Mouse (Mus musculus): Measurements from ENCODE around the gene Gpr37l1. TPM values are rescaled to one million over a fixed set of nuclear protein-coding genes. Genes with fewer than 3 reads are reported as not detected.

Gene Gpr37l1
- polyA plus RNA-seq, 1 experiment from 2014 or later = not detected

DNA sequence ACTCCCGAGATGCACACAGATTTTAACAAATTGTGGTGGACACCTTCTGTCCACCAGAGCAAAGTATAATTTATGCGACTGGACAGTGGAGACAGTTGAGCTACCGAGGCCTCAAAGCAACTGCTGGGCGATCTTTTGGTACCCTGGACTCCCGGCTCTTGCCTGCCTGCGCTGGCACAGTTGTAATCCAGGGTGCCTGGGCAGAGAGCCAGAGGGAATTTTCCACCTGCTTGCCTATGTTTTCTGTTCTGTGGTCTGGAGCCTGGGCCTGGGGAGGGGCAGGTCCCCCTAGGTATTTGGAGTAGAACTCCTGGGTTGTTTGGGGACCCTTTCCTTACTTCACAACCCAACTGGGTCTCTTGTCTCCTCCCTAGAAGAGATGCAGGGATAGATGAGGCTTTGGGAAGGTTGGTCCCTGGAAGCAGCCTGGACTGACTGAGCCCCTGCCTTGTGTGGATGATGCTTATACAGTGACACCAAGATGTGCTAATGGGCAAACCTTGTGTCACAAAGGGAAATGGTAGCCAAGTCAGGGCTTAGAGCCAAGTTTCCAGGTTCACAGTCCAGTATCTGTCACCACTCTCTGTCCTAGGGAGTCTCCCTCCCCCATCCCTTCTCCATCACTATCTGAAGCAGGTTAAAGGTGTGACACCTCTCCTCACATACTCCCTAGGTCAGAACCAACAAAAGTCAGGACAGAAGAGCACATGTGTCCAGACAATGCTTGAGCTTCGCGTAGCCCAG, 14.6 kb upstream of the Gpr37l1 start:
- H3K27me3 ChIP-seq (ENCODE audit: insufficient read depth, low read length) = no peaks in the 10 kb centered on the region
- no peaks in the 10 kb centered on the region for H3K4me1 ChIP-seq (ENCODE audit: insufficient read depth)
- 81% methylated on average over 8 of the region's 8 CpGs for WGBS
- no peaks in the 10 kb centered on the region for H3K9me3 ChIP-seq (ENCODE audit: low read depth, low read length)
- H3K36me3 ChIP-seq (ENCODE audit: insufficient read depth) = no peaks in the 10 kb centered on the region
- no peak for ATAC-seq (ENCODE audit: insufficient read depth)
- no peak overlapping the region for H3K4me2 ChIP-seq
- no peak for DNase-seq
- H3K9ac ChIP-seq = no peak overlapping the region
- H3K27ac ChIP-seq (ENCODE audit: low read depth) = no peak overlapping the region
- H3K4me3 ChIP-seq (ENCODE audit: low read depth, low read length) = no peak overlapping the region
- no peak for TF ChIP-seq CTCF (IDR thresholded peaks at IDR 0.05; ENCODE audit: low read depth)

DNA sequence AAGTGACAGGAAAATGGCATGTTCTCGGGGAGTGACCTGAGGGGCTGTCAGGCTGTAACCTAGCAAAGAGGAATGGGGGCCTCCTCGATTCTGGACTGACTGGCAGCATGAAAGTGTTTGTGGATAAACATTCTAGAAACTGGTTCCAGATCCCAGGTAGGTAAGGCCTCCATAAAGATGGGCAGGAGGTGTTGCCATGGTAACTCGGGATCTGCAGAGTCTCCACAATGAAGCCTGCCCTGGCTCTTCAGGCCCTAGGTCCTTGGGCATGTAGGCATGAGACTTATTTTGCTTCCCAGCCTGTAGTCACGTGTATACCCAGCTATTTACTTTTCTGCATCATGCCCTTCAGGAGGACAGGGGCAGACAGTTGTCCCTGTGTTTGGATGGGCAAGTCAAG, 13.8 kb upstream of the Gpr37l1 start:
- Histone ChIP-seq H3K27ac (ENCODE audit: low read depth) (no peak overlapping the region), H3K4me3 (ENCODE audit: low read depth, low read length) (no peak overlapping the region), H3K27me3 (ENCODE audit: insufficient read depth, low read length) (no peaks in the 10 kb centered on the region), H3K9me3 (ENCODE audit: low read depth, low read length) (no peaks in the 10 kb centered on the region), H3K4me1 (ENCODE audit: insufficient read depth) (no peaks in the 10 kb centered on the region), H3K4me2 (no peak overlapping the region), H3K9ac (no peak overlapping the region), H3K36me3 (ENCODE audit: insufficient read depth) (no peaks in the 10 kb centered on the region)
- TF ChIP-seq CTCF (IDR thresholded peaks at IDR 0.05; ENCODE audit: low read depth) = no peak
- no peak for DNase-seq
- WGBS = 45% methylated on average over 4 of the region's 4 CpGs
- no peak for ATAC-seq (ENCODE audit: insufficient read depth)

- no peak for ATAC-seq (ENCODE audit: insufficient read depth)
- Histone ChIP-seq H3K9me3 (ENCODE audit: low read depth, low read length) (no peaks in the 10 kb centered on the region), H3K9ac (no peak overlapping the region), H3K4me3 (ENCODE audit: low read depth, low read length) (no peak overlapping the region), H3K27ac (ENCODE audit: low read depth) (no peak overlapping the region), H3K4me2 (no peak overlapping the region), H3K4me1 (ENCODE audit: insufficient read depth) (no peaks in the 10 kb centered on the region), H3K36me3 (ENCODE audit: insufficient read depth) (no peaks in the 10 kb centered on the region), H3K27me3 (ENCODE audit: insufficient read depth, low read length) (no peaks in the 10 kb centered on the region)
- DNase-seq = no peak
- WGBS = 57% methylated on average over 10 of the region's 10 CpGs
- TF ChIP-seq CTCF (IDR thresholded peaks at IDR 0.05; ENCODE audit: low read depth) = no peak
Measured at GRCm38 (mm10) chr1:135180830-135181229, 13.3 kb upstream of the Gpr37l1 start.

- Histone ChIP-seq H3K9me3 (ENCODE audit: low read depth, low read length) (no peaks in the 10 kb centered on the region), H3K9ac (no peak overlapping the region), H3K27me3 (ENCODE audit: insufficient read depth, low read length) (no peaks in the 10 kb centered on the region), H3K4me2 (no peak overlapping the region), H3K36me3 (ENCODE audit: insufficient read depth) (no peaks in the 10 kb centered on the region), H3K27ac (ENCODE audit: low read depth) (no peak overlapping the region), H3K4me1 (ENCODE audit: insufficient read depth) (no peaks in the 10 kb centered on the region), H3K4me3 (ENCODE audit: low read depth, low read length) (no peak overlapping the region)
- WGBS = 83% methylated on average over 7 of the region's 7 CpGs
- no peak for ATAC-seq (ENCODE audit: insufficient read depth)
- no peak for TF ChIP-seq CTCF (IDR thresholded peaks at IDR 0.05; ENCODE audit: low read depth)
- no peak for DNase-seq
Measured at GRCm38 (mm10) chr1:135178863-135179262, 11.4 kb upstream of the Gpr37l1 start.

- Histone ChIP-seq H3K9ac (no peak overlapping the region), H3K4me2 (no peak overlapping the region), H3K27me3 (ENCODE audit: insufficient read depth, low read length) (no peaks in the 10 kb centered on the region), H3K4me1 (ENCODE audit: insufficient read depth) (no peaks in the 10 kb centered on the region), H3K9me3 (ENCODE audit: low read depth, low read length) (no peaks in the 10 kb centered on the region), H3K27ac (ENCODE audit: low read depth) (no peak overlapping the region), H3K36me3 (ENCODE audit: insufficient read depth) (no peaks in the 10 kb centered on the region), H3K4me3 (ENCODE audit: low read depth, low read length) (no peak overlapping the region)
- 92% methylated on average over 3 of the region's 3 CpGs for WGBS
- ATAC-seq (ENCODE audit: insufficient read depth) (no peak), DNase-seq (no peak)
- TF ChIP-seq CTCF (IDR thresholded peaks at IDR 0.05; ENCODE audit: low read depth) = no peak
Measured at GRCm38 (mm10) chr1:135177724-135178123, 10.2 kb upstream of the Gpr37l1 start.

- WGBS = 69% methylated on average over 3 of the region's 3 CpGs
- no peak overlapping the region for H3K4me3 ChIP-seq (ENCODE audit: low read depth, low read length)
Measured at GRCm38 (mm10) chr1:135175176-135175575, 7.7 kb upstream of the Gpr37l1 start.

GRCm38 (mm10) chr1:135173311-135173710, 5.8 kb upstream of the Gpr37l1 start:
- DNase-seq = no peak
- Histone ChIP-seq H3K9me3 (ENCODE audit: low read depth, low read length) (no peaks in the 10 kb centered on the region), H3K36me3 (ENCODE audit: insufficient read depth) (no peaks in the 10 kb centered on the region), H3K27me3 (ENCODE audit: insufficient read depth, low read length) (no peaks in the 10 kb centered on the region), H3K4me3 (ENCODE audit: low read depth, low read length) (no peak overlapping the region), H3K4me2 (no peak overlapping the region), H3K9ac (no peak overlapping the region), H3K4me1 (ENCODE audit: insufficient read depth) (no peaks in the 10 kb centered on the region), H3K27ac (ENCODE audit: low read depth) (no peak overlapping the region)
- 89% methylated on average over 6 of the region's 6 CpGs for WGBS
- ATAC-seq (ENCODE audit: insufficient read depth) = no peak
- no peak for TF ChIP-seq CTCF (IDR thresholded peaks at IDR 0.05; ENCODE audit: low read depth)

More at GRCm38 (mm10) chr1:135175176-135175575, 7.7 kb upstream of the Gpr37l1 start:
- DNase-seq (no peak), ATAC-seq (ENCODE audit: insufficient read depth) (no peak)
- H3K9ac ChIP-seq = no peak overlapping the region
- H3K36me3 ChIP-seq (ENCODE audit: insufficient read depth) = no peaks in the 10 kb centered on the region
- no peak overlapping the region for H3K4me2 ChIP-seq
- H3K27ac ChIP-seq (ENCODE audit: low read depth) = no peak overlapping the region
- H3K9me3 ChIP-seq (ENCODE audit: low read depth, low read length) = no peaks in the 10 kb centered on the region
- H3K27me3 ChIP-seq (ENCODE audit: insufficient read depth, low read length) = no peaks in the 10 kb centered on the region
- H3K4me1 ChIP-seq (ENCODE audit: insufficient read depth) = no peaks in the 10 kb centered on the region
- TF ChIP-seq CTCF (IDR thresholded peaks at IDR 0.05; ENCODE audit: low read depth) = no peak

All from lung, embryonic 14.5 days (tissue).